Mouse (Mus musculus) 3T3-L1 (cell line): ENCODE data around the gene Idua.
A peak's percentile ranks its signal among the peaks of the same experiment; 100 is the strongest.

Experiments used
- DNase-seq: peaks from one replicate; pipeline ENCODE4 v3.0.0-alpha.2; 2015; ENCODE audit warnings: low read depth, low spot score

Gene Idua

DNA sequence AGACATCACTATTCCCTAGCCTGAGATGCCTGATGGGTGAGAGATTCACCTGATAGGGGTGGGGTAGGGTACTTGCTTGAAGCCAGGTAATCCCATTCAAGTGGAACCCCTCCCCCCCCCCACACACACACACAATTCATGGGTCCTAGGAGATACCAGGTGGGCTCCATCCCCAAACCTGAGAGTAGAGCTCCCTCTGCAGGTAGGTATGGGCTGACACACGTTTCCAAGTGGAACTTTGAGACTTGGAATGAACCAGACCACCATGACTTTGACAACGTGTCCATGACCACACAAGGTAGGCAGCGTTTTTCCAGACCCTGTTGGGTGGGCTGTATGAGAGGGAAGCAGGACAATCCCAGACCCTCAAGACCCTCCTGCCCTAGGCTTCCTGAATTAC is 19.8 kb downstream of the Idua start:
- no peak for DNase-seq

DNA sequence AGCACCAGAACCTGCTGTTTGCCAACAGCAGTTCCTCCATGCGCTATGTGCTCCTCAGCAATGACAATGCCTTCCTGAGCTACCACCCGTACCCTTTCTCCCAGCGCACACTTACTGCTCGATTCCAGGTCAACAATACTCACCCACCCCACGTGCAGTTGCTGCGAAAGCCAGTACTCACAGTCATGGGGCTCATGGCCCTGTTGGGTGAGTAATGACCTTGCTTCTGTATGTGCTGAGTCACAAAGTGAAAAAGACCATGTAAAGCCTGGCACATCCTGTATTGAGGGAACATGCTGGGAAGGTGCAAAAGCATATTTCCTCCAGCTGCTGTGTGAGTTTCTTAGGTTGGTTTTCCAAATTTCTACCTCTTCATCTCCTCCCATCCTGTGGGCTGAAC is 20.7 kb downstream of the Idua start:
- peak; percentile 69 for DNase-seq

DNA sequence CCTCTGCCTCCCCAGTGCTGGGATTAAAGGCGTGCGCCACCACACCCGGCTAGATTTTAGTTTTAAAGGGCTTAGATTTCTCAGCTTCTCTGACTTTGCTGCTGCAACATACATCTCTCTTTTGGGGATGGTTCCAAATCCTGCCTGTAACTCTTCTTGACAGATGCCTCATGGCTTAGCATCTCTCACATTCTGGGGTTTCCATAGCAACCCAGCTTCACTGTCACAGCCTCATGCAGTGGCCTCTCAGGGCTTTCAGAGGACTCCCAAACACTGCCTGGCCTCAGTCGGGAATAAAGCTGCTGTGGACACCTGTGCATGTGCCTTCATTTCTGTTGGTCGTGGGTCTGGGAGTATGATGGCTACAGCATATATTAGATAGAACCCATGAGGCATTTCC is 29.0 kb downstream of the Idua start:
- no peak for DNase-seq

DNA sequence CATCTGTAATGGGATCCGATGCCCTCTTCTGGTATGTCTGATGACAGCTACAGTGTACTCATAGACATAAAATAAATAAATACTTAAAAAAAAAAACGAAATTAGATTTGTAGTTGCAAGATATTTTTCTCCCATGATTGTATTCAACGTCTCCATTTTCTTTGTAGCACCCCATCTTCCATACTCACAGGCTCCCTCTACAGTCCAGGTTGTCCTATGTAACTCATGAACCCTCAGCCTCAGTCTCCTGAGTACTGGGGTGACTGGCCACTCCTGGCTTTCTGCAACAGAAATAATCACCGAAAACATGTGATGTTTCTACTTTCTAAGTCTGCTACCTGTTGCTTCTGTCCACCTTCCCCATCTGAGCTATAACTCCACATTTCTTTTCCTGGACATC is 31.0 kb downstream of the Idua start:
- DNase-seq, result no peak

DNA sequence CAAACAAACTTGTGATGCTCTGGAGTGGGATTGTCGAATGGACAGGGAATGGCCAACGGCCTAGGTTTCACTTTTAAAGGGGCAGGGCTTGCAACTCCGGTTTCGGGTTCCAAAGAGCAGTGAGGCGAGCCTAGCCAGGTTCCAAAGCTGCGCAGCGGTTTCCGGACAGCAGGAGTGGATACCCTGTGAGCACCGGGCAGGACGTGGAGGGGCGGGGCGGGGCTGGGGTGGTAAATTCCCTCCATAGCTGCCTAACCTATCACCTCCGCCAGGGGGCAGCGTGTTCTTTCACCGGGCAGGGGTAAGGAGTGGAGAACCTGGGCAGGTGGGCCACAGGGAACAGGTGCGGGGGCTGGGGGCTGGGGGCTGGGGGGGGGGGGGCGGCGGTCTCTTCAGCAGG is 32.1 kb downstream of the Idua start, which contains the start of gene Fgfrl1:
Fgfrl1 (plus strand) TSS at position 112 of the 400 bp plus-strand sequence.
- DNase-seq, result peak; percentile 76

DNA sequence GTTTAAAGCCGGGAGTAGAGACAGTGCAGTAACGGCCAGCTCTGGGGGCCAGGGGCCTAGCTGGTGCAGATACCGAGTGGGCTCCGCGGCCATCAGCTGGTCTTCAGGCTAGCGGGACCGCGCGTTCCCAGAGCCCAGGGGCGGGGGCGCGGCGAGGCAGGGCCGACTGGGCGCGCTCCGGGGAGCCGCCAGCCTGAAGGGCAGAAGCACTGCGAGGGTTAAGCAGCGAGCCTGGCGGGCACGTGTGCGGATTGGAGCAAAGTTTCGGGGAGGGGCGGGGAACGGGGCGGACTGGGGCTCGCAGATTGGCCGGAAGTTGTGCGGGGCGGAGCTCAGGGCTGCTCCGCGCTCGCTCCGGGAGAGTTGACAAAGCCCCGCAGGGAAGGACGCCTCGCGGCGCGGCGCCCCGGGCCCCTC is 33.7 kb downstream of the Idua start:
- DNase-seq, result peak; percentile 93

DNA sequence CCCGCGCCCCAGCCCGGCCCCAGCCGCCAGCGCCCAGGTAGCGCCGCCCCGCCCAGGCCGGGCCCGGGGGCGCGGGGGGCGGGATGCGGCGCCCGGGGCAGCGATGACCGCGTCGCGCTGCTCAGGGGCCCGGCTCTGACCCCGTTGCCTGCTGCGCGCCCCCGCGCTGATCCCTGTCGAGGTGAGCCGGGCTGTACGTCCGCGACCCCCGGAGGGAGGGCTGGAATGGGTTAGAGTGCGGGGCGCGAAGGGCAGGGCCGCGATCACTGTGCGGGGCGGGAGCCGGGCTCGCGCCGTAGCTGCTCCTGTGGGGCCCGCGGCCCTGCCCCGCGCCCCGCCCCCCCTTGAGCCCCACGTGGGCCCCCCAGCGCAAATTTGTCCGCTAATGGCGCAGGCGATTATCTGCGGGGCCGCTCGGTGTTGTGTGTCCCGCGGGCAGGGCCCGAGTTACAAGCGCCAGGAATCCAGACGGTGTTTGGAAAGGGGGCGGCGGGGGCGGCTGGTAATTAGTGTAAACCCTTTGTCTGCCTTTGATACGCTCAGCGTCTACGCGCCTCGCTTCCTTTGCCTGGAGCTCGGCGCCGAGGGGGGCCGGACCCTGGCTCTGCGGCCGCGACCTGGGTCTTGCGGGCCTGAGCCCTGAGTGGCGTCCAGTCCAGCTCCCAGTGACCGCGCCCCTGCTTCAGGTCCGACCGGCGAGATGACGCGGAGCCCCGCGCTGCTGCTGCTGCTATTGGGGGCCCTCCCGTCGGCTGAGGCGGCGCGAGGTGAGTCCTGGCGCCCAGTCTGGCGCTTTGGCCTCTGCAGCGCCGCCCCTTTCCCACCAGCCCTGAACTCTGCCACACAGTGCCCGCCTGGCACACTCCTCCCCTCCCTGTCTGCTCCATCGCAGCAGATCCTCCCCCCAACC is 34.5 kb downstream of the Idua start:
- DNase-seq, result peak; percentile 32

DNA sequence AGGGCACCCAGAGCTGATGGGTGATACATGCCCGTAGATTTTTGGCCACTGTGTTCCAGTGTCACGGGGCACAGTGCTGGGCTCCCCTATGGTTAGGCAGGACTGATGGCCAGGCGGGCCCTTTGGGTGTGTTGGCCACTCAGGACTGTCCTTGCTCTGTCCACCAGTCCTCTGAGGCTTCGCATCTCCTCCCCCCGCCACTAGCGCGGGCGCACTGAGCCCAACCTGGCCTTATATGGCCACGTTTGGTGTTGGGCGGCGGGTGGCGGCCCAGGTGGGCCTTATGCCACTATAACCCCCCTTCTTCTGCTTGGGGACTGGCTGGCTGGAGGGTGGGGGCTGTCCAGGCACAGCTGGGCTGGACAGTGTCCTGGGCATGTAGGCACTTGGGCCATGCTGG is 35.7 kb downstream of the Idua start:
- DNase-seq, result no peak

DNA sequence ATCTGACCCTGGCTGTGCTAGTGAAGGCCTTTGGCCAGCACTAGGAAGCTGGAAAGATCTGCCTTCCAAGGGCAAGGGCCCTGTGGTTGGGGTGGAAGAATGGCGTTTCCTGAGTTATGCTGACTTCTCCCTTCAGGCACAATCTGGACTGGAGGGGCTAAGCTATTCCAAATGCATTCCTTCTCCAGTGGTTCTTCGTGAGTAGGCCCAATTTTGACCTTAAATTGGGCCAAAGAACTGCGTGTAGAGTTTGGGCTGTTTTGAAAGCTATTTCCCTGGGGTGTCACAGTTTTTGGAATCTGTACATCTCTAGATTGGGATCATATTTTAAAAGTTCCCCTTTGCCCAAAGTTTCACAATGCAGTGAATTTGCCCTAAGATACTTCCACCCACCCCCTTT is 36.4 kb downstream of the Idua start:
- peak; percentile 28 for DNase-seq

DNA sequence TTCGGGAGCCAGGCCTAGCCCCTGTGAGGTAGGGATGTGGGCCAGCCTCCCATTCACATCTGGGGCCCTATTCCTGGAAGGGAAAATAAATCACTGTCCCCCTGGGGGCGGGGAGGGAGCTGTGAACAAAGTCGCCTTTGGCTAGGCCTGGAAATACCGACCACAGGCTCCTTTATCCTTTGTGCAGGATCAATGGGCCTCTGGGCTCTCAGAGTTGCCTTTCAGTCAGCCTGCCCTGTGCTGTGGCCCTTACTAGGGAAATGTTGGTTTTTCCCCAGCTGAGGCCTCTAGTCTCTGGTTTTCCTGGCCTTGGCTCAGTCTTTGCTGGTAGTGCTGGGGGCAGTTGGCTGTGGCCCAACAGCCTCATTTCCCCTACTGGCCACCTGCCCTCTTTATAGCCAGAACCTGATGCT is 37.2 kb downstream of the Idua start:
- peak; percentile 67 for DNase-seq

DNA sequence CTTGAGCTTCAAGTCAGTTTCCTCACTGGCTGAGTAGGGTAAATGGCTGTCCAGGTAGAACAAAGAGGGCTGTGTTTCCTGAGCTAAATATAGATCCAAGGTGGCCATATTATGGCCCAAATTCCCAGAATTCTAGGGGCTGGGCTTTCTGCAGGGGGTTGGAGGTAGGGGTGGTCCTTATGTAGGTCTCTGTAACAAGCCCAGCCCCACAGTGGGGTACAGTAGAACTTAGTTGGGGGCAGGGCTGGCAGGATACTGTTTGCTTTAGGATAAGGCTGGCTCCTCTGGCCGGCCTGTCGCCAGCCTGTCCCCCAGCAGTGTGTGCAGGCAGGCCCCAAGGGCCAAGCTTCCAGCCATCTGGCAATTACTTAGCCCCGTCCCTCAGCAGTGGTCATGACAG is 40.2 kb downstream of the Idua start:
- no peak for DNase-seq

DNA sequence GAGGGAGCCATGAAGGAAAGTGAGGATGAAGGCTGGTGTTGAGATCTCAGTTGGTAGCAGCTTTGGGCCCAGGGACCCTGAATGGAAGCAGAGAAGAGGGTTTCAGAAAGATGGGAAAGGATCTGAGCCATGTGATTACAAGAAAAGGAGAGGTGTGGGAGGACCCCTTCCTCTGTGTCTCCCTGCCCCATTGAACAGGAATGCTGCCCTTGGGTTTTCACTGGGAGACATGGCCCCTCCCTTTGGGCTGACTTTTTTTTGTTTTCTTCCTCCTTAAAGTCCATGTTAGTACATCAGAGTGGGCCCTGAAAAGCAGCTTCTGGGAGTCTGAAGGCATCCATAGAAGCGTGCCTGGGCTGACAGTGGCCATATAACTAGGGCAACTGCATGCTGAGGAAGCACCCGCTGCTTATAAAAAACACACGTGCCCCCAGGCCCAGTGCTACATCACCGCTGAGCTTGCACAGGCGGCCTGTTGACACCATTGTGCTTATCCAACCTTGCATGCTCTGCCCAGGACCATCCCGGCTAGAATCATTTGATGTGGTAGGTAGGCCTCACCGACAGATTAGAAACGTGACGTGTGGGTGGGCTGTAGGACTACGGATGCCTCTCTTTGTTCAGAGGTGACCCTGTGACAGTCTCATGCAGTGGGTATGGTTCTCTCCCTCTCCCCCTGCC is 41.4 kb downstream of the Idua start:
- DNase-seq, result no peak

DNA sequence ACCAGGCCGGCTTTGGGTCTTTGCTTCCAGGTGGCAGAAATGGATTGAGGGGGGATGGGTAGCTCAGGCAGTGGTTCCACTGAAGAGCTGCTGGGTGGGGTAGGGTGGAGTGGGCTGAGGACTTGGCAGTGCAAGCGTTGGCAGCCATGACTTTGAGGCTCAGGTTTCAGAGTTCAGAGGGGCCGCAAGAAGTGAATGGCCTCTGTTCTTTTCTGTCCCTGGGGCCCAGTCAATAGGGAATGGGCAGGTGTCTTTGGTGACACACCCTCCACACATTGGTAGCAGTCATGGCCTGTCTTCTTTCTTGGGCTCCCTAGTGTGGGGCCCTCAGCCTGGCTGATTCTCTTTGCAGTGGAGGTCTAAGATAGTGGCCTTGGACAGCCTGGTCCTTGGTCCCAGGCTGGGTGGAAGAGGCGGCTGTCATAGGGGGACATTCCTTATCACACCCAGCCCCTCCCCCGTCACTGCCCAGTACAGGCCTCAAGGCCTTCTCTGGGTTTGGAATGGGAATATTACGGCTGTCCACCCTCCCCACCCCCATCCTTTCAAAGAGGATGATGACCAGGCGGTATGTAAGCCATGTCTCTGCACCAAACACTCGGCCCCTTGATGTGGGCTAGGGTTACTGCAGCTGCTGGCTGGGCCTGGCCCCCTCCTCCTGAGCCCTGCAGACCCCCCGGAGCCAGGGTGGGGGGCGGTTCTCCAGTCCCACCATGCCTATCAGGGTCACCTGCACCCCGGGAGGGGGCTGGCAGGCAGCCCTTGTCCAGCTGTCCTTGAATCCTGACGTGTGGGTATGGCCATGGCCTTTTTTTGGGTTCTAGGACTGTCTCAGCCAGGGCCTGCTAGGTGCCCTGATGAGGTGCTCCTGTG is 43.9 kb downstream of the Idua start:
- no peak for DNase-seq

DNA sequence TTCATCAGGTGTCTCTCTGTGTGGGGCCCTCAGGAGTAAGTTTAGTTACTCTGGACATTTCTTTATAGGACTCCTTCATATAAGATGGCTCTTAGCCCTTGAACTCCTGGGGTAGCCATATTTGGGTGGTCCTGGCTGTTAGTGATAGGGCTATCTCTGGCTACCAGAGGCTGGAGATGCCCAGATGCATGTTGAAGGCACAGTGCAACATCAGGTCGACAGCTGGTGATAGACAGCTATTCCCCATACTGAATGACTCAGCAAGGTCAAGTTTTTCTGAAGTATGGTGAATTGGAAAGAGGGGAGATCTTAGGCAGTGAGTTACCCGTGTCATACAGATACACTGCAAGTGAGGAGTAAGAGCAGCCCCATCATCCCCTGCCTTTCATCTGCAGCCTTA is 47.6 kb downstream of the Idua start:
- DNase-seq, result no peak

DNA sequence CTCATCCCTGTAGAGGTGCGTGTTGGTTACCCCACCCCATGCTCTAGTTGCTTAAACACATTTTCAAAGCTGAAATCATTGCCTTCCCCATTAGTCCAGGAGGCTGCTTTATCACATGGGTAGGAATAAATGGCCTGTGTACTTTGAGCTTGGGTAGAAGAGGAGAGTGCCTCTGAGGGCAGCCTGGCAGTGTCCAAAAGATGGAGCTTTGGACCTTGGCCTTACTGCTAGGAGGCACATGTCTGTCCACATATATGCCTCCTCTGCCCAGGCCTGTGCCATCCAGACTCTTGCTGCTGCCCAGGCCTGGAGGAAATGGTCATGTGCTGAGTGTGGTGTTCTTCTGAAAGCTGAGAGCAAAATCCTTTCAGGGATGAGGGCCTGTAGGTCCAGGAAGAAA is 48.3 kb downstream of the Idua start:
- DNase-seq, result no peak

DNA sequence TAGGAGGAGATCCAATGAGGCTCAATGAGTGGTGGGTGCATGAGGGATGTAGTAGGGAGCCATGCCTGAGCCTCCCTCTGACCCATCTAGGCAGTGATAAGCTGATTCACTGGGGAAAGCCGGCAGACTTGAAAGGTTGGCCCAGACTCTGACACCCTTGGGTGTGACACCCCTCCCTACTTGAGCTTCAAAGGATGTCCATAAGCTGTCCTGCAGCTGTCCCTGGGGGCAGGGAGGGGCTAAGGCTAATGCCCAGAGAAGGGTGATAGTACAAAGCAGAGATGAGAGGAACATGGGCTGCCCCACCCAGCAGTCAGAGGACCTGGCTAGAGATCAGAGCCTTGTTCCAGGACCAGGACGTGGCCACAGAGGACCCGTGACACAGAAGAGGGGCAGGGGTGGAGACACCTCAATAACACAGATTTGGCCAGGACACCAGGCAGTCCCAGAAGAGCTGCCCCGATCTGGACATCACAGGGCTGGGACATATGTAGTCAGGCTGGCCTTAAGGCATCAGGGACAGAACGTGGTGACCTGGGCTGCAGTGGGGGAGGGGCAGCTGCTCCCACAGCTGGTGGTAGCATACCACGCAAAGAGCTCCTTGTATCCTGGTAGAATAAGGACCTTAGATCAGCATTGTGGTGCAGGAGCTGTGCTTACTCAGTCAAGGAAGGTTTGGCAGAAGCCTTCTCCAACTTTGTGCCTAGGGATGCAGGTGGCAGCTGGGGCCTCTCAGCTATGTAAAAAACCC is 49.0 kb downstream of the Idua start:
- DNase-seq, result no peak

DNA sequence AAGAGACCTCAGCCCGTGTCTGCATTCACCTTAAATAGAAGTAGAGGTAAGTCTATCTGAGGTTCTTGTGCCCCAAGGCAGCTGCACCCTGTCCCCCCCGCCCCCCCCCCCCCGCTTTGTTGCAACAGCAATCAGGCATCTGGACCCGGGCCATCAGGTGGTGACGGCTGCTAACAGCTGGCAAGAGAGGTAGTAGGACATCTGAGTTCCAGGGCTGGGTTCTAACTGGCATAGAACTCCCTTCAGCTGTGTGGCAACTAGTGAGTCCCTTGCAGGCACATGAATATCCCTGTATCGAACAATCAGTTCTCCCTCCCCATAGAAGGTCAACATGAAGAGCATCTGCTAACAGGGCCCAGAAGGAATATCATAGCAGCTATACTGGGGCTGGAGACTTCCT is 51.8 kb downstream of the Idua start:
- DNase-seq, result no peak

DNA sequence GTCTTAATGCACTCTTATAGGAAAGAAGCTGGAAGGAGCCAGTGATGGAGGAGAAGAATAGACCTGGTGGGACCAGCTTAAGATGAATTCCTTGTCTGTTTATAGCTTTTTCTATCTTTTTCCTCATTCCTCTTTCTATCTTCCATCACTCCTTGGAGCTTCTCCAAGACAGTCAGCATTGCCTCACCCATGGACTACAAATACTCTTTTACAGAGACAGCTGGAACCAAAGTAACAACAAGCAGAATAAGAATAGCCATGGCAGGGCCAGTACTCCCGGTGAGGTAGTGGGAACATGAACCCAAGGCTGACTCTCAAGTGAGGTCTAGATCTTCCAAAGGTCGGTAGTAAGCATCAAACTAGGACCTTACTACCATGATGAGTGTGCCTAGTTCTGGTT is 53.0 kb downstream of the Idua start:
- peak; percentile 51 for DNase-seq

DNA sequence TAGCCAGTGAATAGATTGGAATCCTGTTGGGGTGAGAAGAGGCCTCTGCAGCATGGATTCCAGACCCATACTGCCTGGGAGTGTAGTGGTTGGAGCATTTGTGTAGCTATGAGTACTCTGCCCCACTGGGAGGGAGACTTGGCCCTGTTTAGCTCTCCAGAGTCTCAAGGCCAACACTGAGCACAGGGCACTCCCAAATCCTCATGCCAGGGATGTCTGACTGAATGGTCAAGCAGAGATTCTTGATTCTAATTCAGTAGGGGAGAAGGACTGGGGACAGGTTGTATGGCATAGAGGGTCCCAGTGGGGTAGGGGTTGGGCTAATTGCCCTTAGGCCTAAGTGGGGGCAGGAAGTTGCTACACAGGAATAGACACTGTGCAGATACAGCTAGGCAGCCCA is 53.6 kb downstream of the Idua start:
- DNase-seq, result peak; percentile 33

DNA sequence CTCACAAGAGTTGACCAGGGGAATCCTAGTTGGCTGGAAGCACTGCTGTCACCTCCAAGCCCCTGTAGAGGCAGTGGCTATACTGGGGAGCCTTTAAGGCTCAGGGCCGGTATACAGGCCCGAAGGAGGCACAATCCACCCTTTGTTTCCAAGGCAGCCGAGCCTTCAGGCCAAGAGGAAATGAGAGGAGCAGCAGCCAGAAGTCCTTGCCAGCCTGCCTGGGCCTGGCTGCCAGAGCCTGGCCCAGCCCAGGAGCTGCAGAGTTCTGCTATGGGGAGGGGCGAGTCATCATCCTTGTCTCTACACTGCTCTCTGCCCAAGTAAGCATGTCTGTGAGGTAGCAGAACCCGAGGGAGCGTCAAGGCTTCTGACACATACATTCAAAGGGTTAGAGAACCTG is 54.0 kb downstream of the Idua start:
- peak; percentile 71 for DNase-seq

DNA sequence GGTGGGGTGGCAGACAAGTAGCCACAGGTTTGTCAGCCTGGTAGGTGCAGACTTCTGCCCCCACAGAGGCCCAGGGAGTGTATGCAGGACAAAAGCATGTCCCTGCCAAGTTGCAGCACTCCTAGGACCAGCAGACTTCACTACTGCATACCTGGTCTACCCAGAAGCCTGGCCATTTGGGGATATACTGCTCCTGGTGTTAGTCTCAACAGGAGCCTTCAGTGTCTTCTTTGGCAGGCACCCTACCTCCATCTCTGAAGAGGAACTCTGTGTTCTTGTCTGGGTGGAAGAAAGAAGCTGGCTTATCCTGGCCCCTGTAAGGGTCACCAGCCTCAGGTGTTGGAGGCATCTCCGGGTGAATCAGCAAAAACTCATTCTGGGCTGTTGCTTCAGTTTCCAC is 55.8 kb downstream of the Idua start:
- DNase-seq, result no peak
